Comparison of ENCODE assay signal across 10 mouse cellular contexts in genomic region chr9:21525142-21525936, GRCm38 (mm10). TPM values are rescaled to one million over a fixed set of nuclear protein-coding genes. Genes with fewer than 3 reads are reported as not detected.
DNase-seq lines count a peak whose midpoint lies in the region; ATAC-seq lines count a peak whose summit lies in the region.
"Had no signal": no experiment of that assay in that cellular context is flagged by ENCODE, and none has a peak within 500 bp of the region (broad histone marks: within the 10 kb centered on the region; RNA-seq: fewer than 3 reads in every experiment).

No protein-coding gene starts in this region.

- no peaks in the 10 kb centered on the region for H3K4me1 ChIP-seq in brown adipose tissue, adult 24 weeks (ENCODE audit: control insufficient read depth, insufficient read depth, insufficient read length, low read length)
- H3K4me1 ChIP-seq in liver, embryonic 15.5 days (replicated peaks): no peaks in the 10 kb centered on the region
- H3K4me1 ChIP-seq in stomach, embryonic 15.5 days: no peaks in the 10 kb centered on the region
- H3K4me1 ChIP-seq in neural tube, embryonic 15.5 days: no peaks in the 10 kb centered on the region

- H3K4me3 ChIP-seq in brown adipose tissue, adult 24 weeks (ENCODE audit: insufficient read depth, low read depth, low read length): no peak overlapping the region
- no peak overlapping the region for H3K4me3 ChIP-seq in liver, embryonic 15.5 days (replicated peaks)
- H3K4me3 ChIP-seq in stomach, embryonic 15.5 days (replicated peaks): no peak overlapping the region
- no peak overlapping the region for H3K4me3 ChIP-seq in neural tube, embryonic 15.5 days (replicated peaks)

- H3K9me3 ChIP-seq in liver, embryonic 15.5 days (replicated peaks): no peaks in the 10 kb centered on the region
- no peaks in the 10 kb centered on the region for H3K9me3 ChIP-seq in stomach, embryonic 15.5 days
- no peaks in the 10 kb centered on the region for H3K9me3 ChIP-seq in neural tube, embryonic 15.5 days (replicated peaks)
- H3K9me3 ChIP-seq: heart, embryonic 15.5 days had no signal

- H3K27me3 ChIP-seq in liver, embryonic 15.5 days: no peaks in the 10 kb centered on the region
- no peaks in the 10 kb centered on the region for H3K27me3 ChIP-seq in stomach, embryonic 15.5 days (replicated peaks)
- H3K27me3 ChIP-seq in neural tube, embryonic 15.5 days (replicated peaks): no peaks in the 10 kb centered on the region
- H3K27me3 ChIP-seq: heart, embryonic 15.5 days had no signal

- no peaks in the 10 kb centered on the region for H3K36me3 ChIP-seq in liver, embryonic 15.5 days (replicated peaks)
- no peaks in the 10 kb centered on the region for H3K36me3 ChIP-seq in stomach, embryonic 15.5 days
- no peaks in the 10 kb centered on the region for H3K36me3 ChIP-seq in neural tube, embryonic 15.5 days
- H3K36me3 ChIP-seq: heart, embryonic 15.5 days had no signal

- peak overlapping the region; percentile 82 for H3K27ac ChIP-seq in brown adipose tissue, adult 24 weeks (replicated peaks; ENCODE audit: low read depth, low read length)
- H3K27ac ChIP-seq in liver, embryonic 15.5 days (replicated peaks): peak overlapping the region; percentile 70
- H3K27ac ChIP-seq in stomach, embryonic 15.5 days: 0 out of 2 replicates have a peak overlapping the region, but pooled peaks have one; percentile 11
- H3K27ac ChIP-seq in neural tube, embryonic 15.5 days (replicated peaks): no peak overlapping the region

- no peak overlapping the region for H3K9ac ChIP-seq in liver, embryonic 15.5 days
- H3K9ac ChIP-seq in stomach, embryonic 15.5 days: no peak overlapping the region
- no peak overlapping the region for H3K9ac ChIP-seq in neural tube, embryonic 15.5 days (replicated peaks)

- H3K4me2 ChIP-seq in liver, embryonic 15.5 days: peak overlapping the region; percentile 29
- no peak overlapping the region for H3K4me2 ChIP-seq in stomach, embryonic 15.5 days
- H3K4me2 ChIP-seq in neural tube, embryonic 15.5 days: no peak overlapping the region

- DNase-seq in lung, postnatal 36 days: peak; percentile 40
- no peak for DNase-seq in lung, postnatal 14 days
- no peak for DNase-seq in cerebellum, postnatal 10 days
- DNase-seq: embryo, embryonic 11 days; kidney, adult 8-10 months had no signal

- 31% methylated on average over 7 of the region's 7 CpGs for WGBS in liver, embryonic 15.5 days (ENCODE audit: insufficient replicate concordance)
- WGBS in stomach, embryonic 15.5 days: 80% methylated on average over 7 of the region's 7 CpGs
- 85% methylated on average over 7 of the region's 7 CpGs for WGBS in neural tube, embryonic 15.5 days

- no peak for ATAC-seq in liver, embryonic 15.5 days (ENCODE audit: insufficient read depth)
- ATAC-seq in stomach, embryonic 15.5 days (ENCODE audit: insufficient read depth, low FRiP score, low read depth): no peak
- no peak for ATAC-seq in neural tube, embryonic 15.5 days (ENCODE audit: low FRiP score)

RNA-seq across cellular contexts. Expression of gene AB124611, which starts 0.6 kb away (rescaled TPM):
- 2.1 and 2.6 TPM in 2 replicates for polyA plus RNA-seq in brown adipose tissue, adult 24 weeks (2012; ENCODE audit: insufficient read depth, insufficient read length, missing spikeins)
- 9.5 and 10.5 TPM in 2 replicates for polyA plus RNA-seq in liver, embryonic 15.5 days (2015; fragmentation: Nextera tagmentation; extraction: Ambion mirVana)
- 5.3 and 6.0 TPM in 2 replicates for polyA plus RNA-seq in stomach, embryonic 15.5 days (2015; fragmentation: Nextera tagmentation; extraction: Ambion mirVana)
- polyA plus RNA-seq in neural tube, embryonic 15.5 days (2015; fragmentation: Nextera tagmentation; extraction: Ambion mirVana): 2.3 and 3.9 TPM in 2 replicates

RNA-seq across cellular contexts. Expression of gene Tmed1, which starts 15.3 kb away (rescaled TPM):
- polyA plus RNA-seq in brown adipose tissue, adult 24 weeks (2012; ENCODE audit: insufficient read depth, insufficient read length, missing spikeins): 19.3 and 24.6 TPM in 2 replicates
- polyA plus RNA-seq in liver, embryonic 15.5 days (2015; fragmentation: Nextera tagmentation; extraction: Ambion mirVana): 31.5 and 33.6 TPM in 2 replicates
- polyA plus RNA-seq in stomach, embryonic 15.5 days (2015; fragmentation: Nextera tagmentation; extraction: Ambion mirVana): 85.8 and 90.5 TPM in 2 replicates
- polyA plus RNA-seq in neural tube, embryonic 15.5 days (2015; fragmentation: Nextera tagmentation; extraction: Ambion mirVana): 53.4 and 61.3 TPM in 2 replicates

RNA-seq across cellular contexts. Expression of gene Carm1, which starts 21.4 kb away (rescaled TPM):
- 20.7 and 22.0 TPM in 2 replicates for polyA plus RNA-seq in brown adipose tissue, adult 24 weeks (2012; ENCODE audit: insufficient read depth, insufficient read length, missing spikeins)
- polyA plus RNA-seq in liver, embryonic 15.5 days (2015; fragmentation: Nextera tagmentation; extraction: Ambion mirVana): 18.2 and 23.1 TPM in 2 replicates
- polyA plus RNA-seq in stomach, embryonic 15.5 days (2015; fragmentation: Nextera tagmentation; extraction: Ambion mirVana): 40.0 and 51.1 TPM in 2 replicates
- polyA plus RNA-seq in neural tube, embryonic 15.5 days (2015; fragmentation: Nextera tagmentation; extraction: Ambion mirVana): 33.7 and 36.1 TPM in 2 replicates
